ENCODE assay signal across 20 mouse cellular contexts in genomic region chr6:131712803-131713202, GRCm38 (mm10). TPM values are rescaled to one million over a fixed set of nuclear protein-coding genes. Genes with fewer than 3 reads are reported as not detected.
A peak's percentile ranks its signal among the peaks of the same experiment; 100 is the strongest.
DNase-seq lines count a peak whose midpoint lies in the region; ATAC-seq and TF ChIP-seq lines count a peak whose summit lies in the region.
"Had no signal": no experiment of that assay in that cellular context is flagged by ENCODE, and none has a peak within 500 bp of the region (broad histone marks: within the 10 kb centered on the region; RNA-seq: fewer than 3 reads in every experiment).

No protein-coding gene starts in this region.

- H3K27me3 ChIP-seq in E14TG2a.4 (ENCODE audit: insufficient read depth, low read length), result no peaks in the 10 kb centered on the region
- H3K27me3 ChIP-seq in hindbrain, embryonic 12.5 days, result no peaks in the 10 kb centered on the region
- H3K27me3 ChIP-seq in midbrain, embryonic 16.5 days (ENCODE audit: control insufficient read depth, insufficient read depth, low read depth, low read length), result no peaks in the 10 kb centered on the region
- H3K27me3 ChIP-seq: embryonic facial prominence, embryonic 15.5 days; heart, embryonic 12.5 days; stomach, embryonic 15.5 days had no signal

- DNase-seq in kidney, adult 9 months, result peak; percentile 9
- no peak for DNase-seq in kidney, postnatal 36 days
- DNase-seq in Muller cell, postnatal 12 days (ENCODE audit: inconsistent ontology term), result peak; percentile 0
- DNase-seq in induced T-regulatory cell, adult 2 months (ENCODE audit: low read depth), result peak; percentile 2
- DNase-seq in left cerebral cortex, adult 18-20 months (ENCODE audit: low spot score in 2 of 2), result no peak
- DNase-seq: cerebellum, adult 9-11 months; heart, postnatal 4 days; midbrain, embryonic 14.5 days had no signal

- TF ChIP-seq CTCF in E14TG2a.4 (conservative IDR thresholded peaks at IDR 0.05; ENCODE audit: low read length), result peak; percentile 80

- no peak overlapping the region for H3K4me2 ChIP-seq in hindbrain, embryonic 12.5 days (replicated peaks)
- no peak overlapping the region for H3K4me2 ChIP-seq in midbrain, embryonic 16.5 days (ENCODE audit: low read length)
- H3K4me2 ChIP-seq: embryonic facial prominence, embryonic 15.5 days; heart, embryonic 12.5 days; liver, embryonic 11.5 days; stomach, embryonic 15.5 days had no signal

- H3K36me3 ChIP-seq in E14TG2a.4 (ENCODE audit: insufficient read depth, low read length), result no peaks in the 10 kb centered on the region
- no peaks in the 10 kb centered on the region for H3K36me3 ChIP-seq in hindbrain, embryonic 12.5 days
- no peaks in the 10 kb centered on the region for H3K36me3 ChIP-seq in midbrain, embryonic 16.5 days (ENCODE audit: control insufficient read depth, insufficient read depth, low read length)
- H3K36me3 ChIP-seq: embryonic facial prominence, embryonic 15.5 days; heart, embryonic 12.5 days; stomach, embryonic 15.5 days had no signal

- 47% methylated on average over 7 of the region's 7 CpGs for WGBS in hindbrain, embryonic 12.5 days
- WGBS in midbrain, embryonic 16.5 days, result 51% methylated on average over 7 of the region's 7 CpGs

- no peak for ATAC-seq in hindbrain, embryonic 12.5 days (ENCODE audit: low FRiP score)
- no peak for ATAC-seq in midbrain, embryonic 16.5 days
- ATAC-seq: forebrain, embryonic 14.5 days; lung, postnatal 0 days had no signal

- no peak overlapping the region for H3K4me3 ChIP-seq in E14TG2a.4 (replicated peaks; ENCODE audit: low read length)
- no peak overlapping the region for H3K4me3 ChIP-seq in hindbrain, embryonic 12.5 days
- no peak overlapping the region for H3K4me3 ChIP-seq in midbrain, embryonic 16.5 days (ENCODE audit: low read depth, low read length)
- H3K4me3 ChIP-seq: embryonic facial prominence, embryonic 15.5 days; heart, embryonic 12.5 days; stomach, embryonic 15.5 days had no signal

- no peak overlapping the region for H3K9ac ChIP-seq in hindbrain, embryonic 12.5 days
- no peak overlapping the region for H3K9ac ChIP-seq in midbrain, embryonic 16.5 days (ENCODE audit: low read depth, low read length)
- H3K9ac ChIP-seq: embryonic facial prominence, embryonic 15.5 days; heart, embryonic 12.5 days; stomach, embryonic 15.5 days had no signal

- H3K27ac ChIP-seq in hindbrain, embryonic 12.5 days, result no peak overlapping the region
- no peak overlapping the region for H3K27ac ChIP-seq in midbrain, embryonic 16.5 days (ENCODE audit: low read length)
- H3K27ac ChIP-seq: embryonic facial prominence, embryonic 15.5 days; stomach, embryonic 15.5 days had no signal

- no peaks in the 10 kb centered on the region for H3K4me1 ChIP-seq in E14TG2a.4 (replicated peaks; ENCODE audit: low read depth, low read length)
- H3K4me1 ChIP-seq in hindbrain, embryonic 12.5 days, result no peaks in the 10 kb centered on the region
- no peaks in the 10 kb centered on the region for H3K4me1 ChIP-seq in midbrain, embryonic 16.5 days (ENCODE audit: control insufficient read depth, insufficient read depth, low read length)
- H3K4me1 ChIP-seq: embryonic facial prominence, embryonic 15.5 days; heart, embryonic 12.5 days; stomach, embryonic 15.5 days had no signal

- H3K9me3 ChIP-seq in E14TG2a.4 (ENCODE audit: low read length), result peaks cover 10% of the 10 kb centered on the region
- H3K9me3 ChIP-seq in hindbrain, embryonic 12.5 days (replicated peaks), result 0 out of 2 replicates have a peak, but pooled peaks cover 3% of the 10 kb centered on the region
- peaks cover 6% of the 10 kb centered on the region; the same call in 1 of the 2 replicates for H3K9me3 ChIP-seq in midbrain, embryonic 16.5 days (replicated peaks; ENCODE audit: control insufficient read depth, low read length, poor library complexity, severe bottlenecking)
- H3K9me3 ChIP-seq: stomach, embryonic 15.5 days had no signal

RNA-seq across cellular contexts. Expression of gene Tas2r114, which starts 22.9 kb away (rescaled TPM):
- not detected for total RNA-seq in left cerebral cortex, adult 18-20 months (2021)
- polyA plus RNA-seq in hindbrain, embryonic 12.5 days (2016; fragmentation: Nextera tagmentation; extraction: Ambion mirVana), result not detected in 2 replicates
- polyA plus RNA-seq in midbrain, embryonic 16.5 days (2015; fragmentation: Nextera tagmentation; extraction: Ambion mirVana), result not detected in 2 replicates
- total RNA-seq: gastrocnemius, adult 8-10 months; heart, postnatal 4 days; left cerebral cortex, postnatal 14 days had no signal
- polyA plus RNA-seq: embryonic facial prominence, embryonic 15.5 days; forebrain, embryonic 14.5 days; heart, embryonic 12.5 days; liver, embryonic 11.5 days; lung, postnatal 0 days; midbrain, embryonic 14.5 days; neural tube, embryonic 11.5 days; stomach, embryonic 15.5 days had no signal

RNA-seq across cellular contexts. Expression of gene Tas2r105, which starts 25.5 kb away (rescaled TPM):
- not detected for total RNA-seq in left cerebral cortex, adult 18-20 months (2021)
- polyA plus RNA-seq in hindbrain, embryonic 12.5 days (2016; fragmentation: Nextera tagmentation; extraction: Ambion mirVana), result not detected in 2 replicates
- polyA plus RNA-seq in midbrain, embryonic 16.5 days (2015; fragmentation: Nextera tagmentation; extraction: Ambion mirVana), result not detected in 2 replicates
- total RNA-seq: gastrocnemius, adult 8-10 months; heart, postnatal 4 days; left cerebral cortex, postnatal 14 days had no signal
- polyA plus RNA-seq: embryonic facial prominence, embryonic 15.5 days; forebrain, embryonic 14.5 days; heart, embryonic 12.5 days; liver, embryonic 11.5 days; lung, postnatal 0 days; midbrain, embryonic 14.5 days; neural tube, embryonic 11.5 days; stomach, embryonic 15.5 days had no signal

RNA-seq across cellular contexts. Expression of gene Tas2r104, which starts 27.3 kb away (rescaled TPM):
- not detected for total RNA-seq in left cerebral cortex, adult 18-20 months (2021)
- polyA plus RNA-seq in hindbrain, embryonic 12.5 days (2016; fragmentation: Nextera tagmentation; extraction: Ambion mirVana), result not detected in 2 replicates
- polyA plus RNA-seq in midbrain, embryonic 16.5 days (2015; fragmentation: Nextera tagmentation; extraction: Ambion mirVana), result not detected in 2 replicates
- total RNA-seq: gastrocnemius, adult 8-10 months; heart, postnatal 4 days; left cerebral cortex, postnatal 14 days had no signal
- polyA plus RNA-seq: embryonic facial prominence, embryonic 15.5 days; forebrain, embryonic 14.5 days; heart, embryonic 12.5 days; liver, embryonic 11.5 days; lung, postnatal 0 days; midbrain, embryonic 14.5 days; neural tube, embryonic 11.5 days; stomach, embryonic 15.5 days had no signal

RNA-seq across cellular contexts. Expression of gene Tas2r106, which starts 34.1 kb away (rescaled TPM):
- not detected for total RNA-seq in left cerebral cortex, adult 18-20 months (2021)
- polyA plus RNA-seq in hindbrain, embryonic 12.5 days (2016; fragmentation: Nextera tagmentation; extraction: Ambion mirVana), result not detected in 2 replicates
- polyA plus RNA-seq in midbrain, embryonic 16.5 days (2015; fragmentation: Nextera tagmentation; extraction: Ambion mirVana), result not detected in 2 replicates
- total RNA-seq: gastrocnemius, adult 8-10 months; heart, postnatal 4 days; left cerebral cortex, postnatal 14 days had no signal
- polyA plus RNA-seq: embryonic facial prominence, embryonic 15.5 days; forebrain, embryonic 14.5 days; heart, embryonic 12.5 days; liver, embryonic 11.5 days; lung, postnatal 0 days; midbrain, embryonic 14.5 days; neural tube, embryonic 11.5 days; stomach, embryonic 15.5 days had no signal

RNA-seq across cellular contexts. Expression of gene Tas2r107, which starts 52.9 kb away (rescaled TPM):
- total RNA-seq in left cerebral cortex, adult 18-20 months (2021), result not detected
- not detected in 2 replicates for polyA plus RNA-seq in hindbrain, embryonic 12.5 days (2016; fragmentation: Nextera tagmentation; extraction: Ambion mirVana)
- polyA plus RNA-seq in midbrain, embryonic 16.5 days (2015; fragmentation: Nextera tagmentation; extraction: Ambion mirVana), result not detected in 2 replicates
- total RNA-seq: gastrocnemius, adult 8-10 months; heart, postnatal 4 days; left cerebral cortex, postnatal 14 days had no signal
- polyA plus RNA-seq: embryonic facial prominence, embryonic 15.5 days; forebrain, embryonic 14.5 days; heart, embryonic 12.5 days; liver, embryonic 11.5 days; lung, postnatal 0 days; midbrain, embryonic 14.5 days; neural tube, embryonic 11.5 days; stomach, embryonic 15.5 days had no signal

Comparison
In these comparisons a context has a peak if more than half of its experiments do, and no peak if none do; other contexts are left out.
1. DNase-seq: peak in kidney, adult 9 months (single experiment), Muller cell, postnatal 12 days (single experiment) and induced T-regulatory cell, adult 2 months (single experiment); none in kidney, postnatal 36 days (0 of 2) and left cerebral cortex, adult 18-20 months (0 of 2).